Mouse (Mus musculus) kidney, postnatal 4 days (tissue): ENCODE measurements around the gene Uba1.

Experiments
- DNase-seq, 2 experiments: peaks; one replicate each; pipeline ENCODE4 v3.0.0; 2021; ENCODE audit warnings: mixed read lengths in 2 of 2

Uba1 gene

DNA sequence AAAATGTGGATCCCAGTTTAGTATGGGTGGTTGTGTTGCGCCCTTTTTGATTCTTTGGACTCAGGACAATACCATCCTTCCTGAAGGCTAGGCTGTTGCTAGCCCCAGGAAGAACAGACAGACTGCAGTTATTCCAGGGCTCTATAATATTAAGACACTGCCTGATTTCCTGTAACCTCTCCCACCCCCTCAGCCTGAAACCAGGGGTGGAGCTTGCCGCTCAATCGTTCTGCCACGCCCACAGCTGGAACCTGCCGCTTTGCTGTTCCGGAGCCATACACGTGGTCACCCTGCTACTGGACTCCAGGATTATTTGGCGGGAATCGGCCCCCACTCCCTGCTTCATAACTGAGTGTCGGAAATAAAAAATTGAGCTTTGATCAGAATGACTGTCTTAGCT lies 71.9 kb downstream of the Uba1 start:
- DNase-seq: peak; percentile 6 to 48
